Mouse (Mus musculus): ENCODE results near the gene Klk6. TPM values are rescaled to one million over a fixed set of nuclear protein-coding genes. Genes with fewer than 3 reads are reported as not detected.

Klk6 gene
- polyA plus RNA-seq, 1 experiment from 2014 or later = not detected

- Histone ChIP-seq H3K9ac (ENCODE audit: low read depth, low read length) (no peak overlapping the region), H3K9me3 (ENCODE audit: control insufficient read depth) (no peaks in the 10 kb centered on the region), H3K4me1 (replicated peaks; ENCODE audit: control insufficient read depth, insufficient read depth, low read length) (no peaks in the 10 kb centered on the region), H3K4me2 (replicated peaks; ENCODE audit: low read depth) (no peak overlapping the region), H3K27me3 (replicated peaks; ENCODE audit: control insufficient read depth, insufficient read depth, low read length) (no peaks in the 10 kb centered on the region), H3K27ac (ENCODE audit: low read depth, low read length) (no peak overlapping the region), H3K4me3 (ENCODE audit: low read depth, low read length) (no peak overlapping the region), H3K36me3 (ENCODE audit: control insufficient read depth, insufficient read depth) (no peaks in the 10 kb centered on the region)
- 58% methylated on average over 2 of the region's 2 CpGs for WGBS
- TF ChIP-seq CTCF (IDR thresholded peaks at IDR 0.05; ENCODE audit: low read depth) = 0 out of 2 replicates have a peak, but pooled peaks have one; percentile 22
- no peak for ATAC-seq
Observed at GRCm38 (mm10) chr7:43789295-43789694, 35.0 kb upstream of the Klk6 start.

GRCm38 (mm10) chr7:43791591-43791990, 32.7 kb upstream of the Klk6 start, which contains the start of gene Klk9:
Klk9 (plus strand) TSS chr7:43791891.
- Histone ChIP-seq H3K27me3 (replicated peaks; ENCODE audit: control insufficient read depth, insufficient read depth, low read length) (peaks cover 3% of the 10 kb centered on the region; the same call in 1 of the 2 replicates), H3K4me1 (replicated peaks; ENCODE audit: control insufficient read depth, insufficient read depth, low read length) (no peaks in the 10 kb centered on the region), H3K9me3 (ENCODE audit: control insufficient read depth) (no peaks in the 10 kb centered on the region), H3K36me3 (ENCODE audit: control insufficient read depth, insufficient read depth) (no peaks in the 10 kb centered on the region), H3K27ac (ENCODE audit: low read depth, low read length) (no peak within 1 kb of the TSS), H3K4me2 (replicated peaks; ENCODE audit: low read depth) (no peak within 1 kb of the TSS), H3K4me3 (ENCODE audit: low read depth, low read length) (no peak within 1 kb of the TSS), H3K9ac (ENCODE audit: low read depth, low read length) (no peak within 1 kb of the TSS)
- no peak for ATAC-seq
- 79% methylated on average over 7 of the region's 7 CpGs for WGBS
- no peak for TF ChIP-seq CTCF (IDR thresholded peaks at IDR 0.05; ENCODE audit: low read depth)

- Histone ChIP-seq H3K4me3 (ENCODE audit: low read depth, low read length) (peak overlapping the region; percentile 45), H3K36me3 (ENCODE audit: control insufficient read depth, insufficient read depth) (no peaks in the 10 kb centered on the region), H3K9me3 (ENCODE audit: control insufficient read depth) (no peaks in the 10 kb centered on the region), H3K27ac (ENCODE audit: low read depth, low read length) (no peak overlapping the region), H3K4me2 (replicated peaks; ENCODE audit: low read depth) (peak overlapping the region; percentile 81), H3K27me3 (replicated peaks; ENCODE audit: control insufficient read depth, insufficient read depth, low read length) (peaks cover 3% of the 10 kb centered on the region), H3K9ac (ENCODE audit: low read depth, low read length) (no peak overlapping the region), H3K4me1 (replicated peaks; ENCODE audit: control insufficient read depth, insufficient read depth, low read length) (no peaks in the 10 kb centered on the region)
- WGBS = 5% methylated on average over 8 of the region's 8 CpGs
- no peak for TF ChIP-seq CTCF (IDR thresholded peaks at IDR 0.05; ENCODE audit: low read depth)
- no peak for ATAC-seq
Observed at GRCm38 (mm10) chr7:43796355-43796754, 27.9 kb upstream of the Klk6 start.

GRCm38 (mm10) chr7:43797333-43797769, 26.9 kb upstream of the Klk6 start, which contains the start of gene Klk8:
Klk8 (plus strand) TSS chr7:43797577.
- Histone ChIP-seq H3K4me2 (replicated peaks; ENCODE audit: low read depth) (peak within 1 kb of the TSS; percentile 81), H3K27ac (ENCODE audit: low read depth, low read length) (no peak within 1 kb of the TSS), H3K27me3 (replicated peaks; ENCODE audit: control insufficient read depth, insufficient read depth, low read length) (peaks cover 3% of the 10 kb centered on the region), H3K36me3 (ENCODE audit: control insufficient read depth, insufficient read depth) (no peaks in the 10 kb centered on the region), H3K4me1 (replicated peaks; ENCODE audit: control insufficient read depth, insufficient read depth, low read length) (no peaks in the 10 kb centered on the region), H3K4me3 (ENCODE audit: low read depth, low read length) (peak within 1 kb of the TSS; percentile 45), H3K9ac (ENCODE audit: low read depth, low read length) (no peak within 1 kb of the TSS), H3K9me3 (ENCODE audit: control insufficient read depth) (no peaks in the 10 kb centered on the region)
- no peak for TF ChIP-seq CTCF (IDR thresholded peaks at IDR 0.05; ENCODE audit: low read depth)
- 0 out of 2 replicates have a peak, but pooled peaks have one; percentile 33 for ATAC-seq
- under 1% methylated on average over 28 of the region's 28 CpGs for WGBS

- ATAC-seq = no peak
- Histone ChIP-seq H3K9me3 (ENCODE audit: control insufficient read depth) (no peaks in the 10 kb centered on the region), H3K4me1 (replicated peaks; ENCODE audit: control insufficient read depth, insufficient read depth, low read length) (no peaks in the 10 kb centered on the region), H3K9ac (ENCODE audit: low read depth, low read length) (no peak overlapping the region), H3K27ac (ENCODE audit: low read depth, low read length) (no peak overlapping the region), H3K4me3 (ENCODE audit: low read depth, low read length) (peak overlapping the region; percentile 45), H3K36me3 (ENCODE audit: control insufficient read depth, insufficient read depth) (no peaks in the 10 kb centered on the region), H3K4me2 (replicated peaks; ENCODE audit: low read depth) (peak overlapping the region; percentile 81), H3K27me3 (replicated peaks; ENCODE audit: control insufficient read depth, insufficient read depth, low read length) (peaks cover 3% of the 10 kb centered on the region)
- no peak for TF ChIP-seq CTCF (IDR thresholded peaks at IDR 0.05; ENCODE audit: low read depth)
- 40% methylated on average over 13 of the region's 13 CpGs for WGBS
Observed at GRCm38 (mm10) chr7:43797844-43798462, 26.3 kb upstream of the Klk6 start.

GRCm38 (mm10) chr7:43799876-43800275, 24.4 kb upstream of the Klk6 start:
- WGBS = 80% methylated on average over 7 of the region's 7 CpGs
- H3K36me3 ChIP-seq (ENCODE audit: control insufficient read depth, insufficient read depth) = no peaks in the 10 kb centered on the region
- no peak overlapping the region for H3K27ac ChIP-seq (ENCODE audit: low read depth, low read length)
- H3K4me3 ChIP-seq (ENCODE audit: low read depth, low read length) = no peak overlapping the region
- H3K9me3 ChIP-seq (ENCODE audit: control insufficient read depth) = no peaks in the 10 kb centered on the region
- H3K4me2 ChIP-seq (replicated peaks; ENCODE audit: low read depth) = no peak overlapping the region
- H3K4me1 ChIP-seq (replicated peaks; ENCODE audit: control insufficient read depth, insufficient read depth, low read length) = no peaks in the 10 kb centered on the region
- ATAC-seq = no peak
- H3K27me3 ChIP-seq (replicated peaks; ENCODE audit: control insufficient read depth, insufficient read depth, low read length) = peaks cover 3% of the 10 kb centered on the region
- TF ChIP-seq CTCF (IDR thresholded peaks at IDR 0.05; ENCODE audit: low read depth) = no peak
- no peak overlapping the region for H3K9ac ChIP-seq (ENCODE audit: low read depth, low read length)
